Mouse (Mus musculus) testis, adult 2 months (tissue): Measurements from ENCODE around the gene Gm20388. TPM values are rescaled to one million over a fixed set of nuclear protein-coding genes. Genes with fewer than 3 reads are reported as not detected.

Experiments used
- H3K27ac ChIP-seq: fragments of 200-500 bp; 2 replicates; pipeline ENCODE4 v1.5.1; 2012; ENCODE audit warnings: low read depth, low read length; ENCODE audit not compliant: control insufficient read depth, insufficient read depth
- H3K27me3 ChIP-seq: fragments of 200-500 bp; 2 replicates; pipeline ENCODE4 v1.6.1; 2012; ENCODE audit warnings: mild to moderate bottlenecking, low read length, moderate library complexity; ENCODE audit not compliant: control insufficient read depth, insufficient read depth
- H3K36me3 ChIP-seq: fragments of 200-500 bp; 2 replicates; pipeline ENCODE4 v1.6.1; 2012; ENCODE audit warnings: mild to moderate bottlenecking, low read length; ENCODE audit not compliant: control insufficient read depth, insufficient read depth
- H3K4me1 ChIP-seq: fragments of 200-500 bp; 2 replicates; pipeline ENCODE4 v1.6.1; 2012; ENCODE audit warnings: low read length; ENCODE audit not compliant: control insufficient read depth, insufficient read depth
- H3K4me3 ChIP-seq: fragments of 200-500 bp; 2 replicates; pipeline ENCODE4 v1.5.1; 2012; ENCODE audit warnings: low read depth, mild to moderate bottlenecking, low read length, moderate library complexity, mixed read lengths; ENCODE audit not compliant: control insufficient read depth
- CTCF ChIP-seq: fragments of 200-500 bp; IDR thresholded peaks from 2 replicates; pipeline ENCODE4 v1.5.1; 2012; ENCODE audit warnings: low read depth, mild to moderate bottlenecking, inconsistent platforms, low read length, moderate library complexity; ENCODE audit not compliant: control insufficient read depth, insufficient read depth, insufficient replicate concordance
- POLR2A ChIP-seq: fragments of 200-500 bp; IDR thresholded peaks from 2 replicates; pipeline ENCODE4 v1.6.1; 2012; ENCODE audit warnings: low read depth, mild to moderate bottlenecking, inconsistent platforms, low read length, moderate library complexity; ENCODE audit not compliant: control insufficient read depth
- polyA plus RNA-seq: library from polyadenylated mRNA; depleted of rRNA; stranded (reverse); fragments of >200 nt; gene quantifications from 2 replicates; pipeline ENCODE4 v1.2.3, GENCODE M21; 2012

Gm20388 gene
- polyA plus RNA-seq, 1 experiment = 5.6 TPM

DNA sequence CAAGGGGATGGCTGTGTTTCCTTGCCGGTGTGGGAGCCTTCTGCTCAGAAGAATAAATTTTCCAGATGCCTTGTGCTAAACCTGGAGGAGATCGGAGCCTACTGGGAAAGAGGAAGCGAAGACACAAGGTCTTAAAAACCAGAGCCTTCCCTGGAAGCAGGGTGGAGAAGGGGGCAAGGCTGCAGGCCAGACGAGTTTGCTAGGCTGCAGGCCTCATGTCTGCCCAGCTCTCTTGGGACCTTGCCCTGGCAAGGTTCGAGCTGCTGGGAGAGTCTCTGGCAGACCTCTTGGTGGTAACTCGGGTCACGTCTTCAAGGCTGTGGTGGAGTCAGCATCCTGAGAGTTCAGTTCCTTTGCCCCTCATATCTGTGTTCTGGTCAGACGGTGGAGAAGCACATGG, 324.2 kb downstream of the Gm20388 start:
- Histone ChIP-seq H3K4me1 (peaks cover 1% of the 10 kb centered on the region), H3K27ac (no peak overlapping the region), H3K36me3 (no peaks in the 10 kb centered on the region), H3K27me3 (no peaks in the 10 kb centered on the region), H3K4me3 (no peak overlapping the region)
- no peak for TF ChIP-seq POLR2A
- TF ChIP-seq CTCF = no peak

DNA sequence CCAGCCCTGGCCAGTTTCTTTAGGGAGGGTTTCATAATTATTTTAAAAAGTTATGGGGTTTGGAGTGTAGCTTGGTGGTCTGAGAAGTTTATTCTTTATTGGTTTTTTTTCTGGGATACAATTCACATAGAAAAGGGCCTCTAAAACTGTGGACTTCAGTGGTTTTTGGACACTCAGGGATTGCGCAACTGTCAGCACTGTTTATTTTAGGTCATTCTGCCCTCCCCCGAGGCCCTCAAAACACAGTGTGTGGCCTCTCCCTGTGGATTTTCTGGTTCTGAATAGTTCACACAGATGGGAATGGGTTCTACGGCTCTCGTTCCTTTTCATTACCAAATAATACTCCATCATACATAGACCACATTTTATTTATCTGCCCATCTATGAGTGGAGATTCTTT, 332.6 kb downstream of the Gm20388 start:
- TF ChIP-seq CTCF (no peak), POLR2A (no peak)
- Histone ChIP-seq H3K36me3 (no peaks in the 10 kb centered on the region), H3K27ac (no peak overlapping the region), H3K4me3 (no peak overlapping the region), H3K27me3 (no peaks in the 10 kb centered on the region), H3K4me1 (no peaks in the 10 kb centered on the region; the same call in 1 of the 2 replicates)

DNA sequence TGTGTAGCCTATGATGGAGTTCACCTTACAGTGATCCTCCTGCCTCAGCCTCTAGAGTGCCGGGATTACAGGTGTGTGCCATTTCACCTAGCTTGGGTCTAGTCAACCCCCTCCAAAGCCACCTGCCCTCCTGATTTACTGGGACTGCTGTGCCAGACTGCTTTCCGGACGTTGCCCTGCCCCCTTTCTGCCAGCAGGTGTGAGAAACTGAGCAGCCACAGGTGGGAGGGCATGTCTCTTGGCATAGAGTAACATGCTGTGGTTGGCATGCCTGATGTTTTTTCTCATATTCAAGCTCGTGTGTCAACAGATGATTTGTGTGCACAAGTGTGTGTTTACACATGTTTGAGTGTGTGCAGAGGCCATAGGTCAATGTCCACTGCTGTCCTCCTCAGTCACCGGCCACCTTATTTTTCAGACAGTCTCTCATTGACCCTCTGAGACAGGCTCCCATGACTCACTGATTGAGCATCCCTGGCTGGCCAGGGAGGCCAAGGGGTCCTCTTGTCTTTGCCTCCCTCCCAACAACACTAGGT, 333.3 kb downstream of the Gm20388 start:
- Histone ChIP-seq H3K27ac (no peak overlapping the region), H3K36me3 (no peaks in the 10 kb centered on the region), H3K27me3 (no peaks in the 10 kb centered on the region), H3K4me1 (no peaks in the 10 kb centered on the region; the same call in 1 of the 2 replicates), H3K4me3 (no peak overlapping the region)
- no peak for TF ChIP-seq CTCF
- TF ChIP-seq POLR2A = no peak

DNA sequence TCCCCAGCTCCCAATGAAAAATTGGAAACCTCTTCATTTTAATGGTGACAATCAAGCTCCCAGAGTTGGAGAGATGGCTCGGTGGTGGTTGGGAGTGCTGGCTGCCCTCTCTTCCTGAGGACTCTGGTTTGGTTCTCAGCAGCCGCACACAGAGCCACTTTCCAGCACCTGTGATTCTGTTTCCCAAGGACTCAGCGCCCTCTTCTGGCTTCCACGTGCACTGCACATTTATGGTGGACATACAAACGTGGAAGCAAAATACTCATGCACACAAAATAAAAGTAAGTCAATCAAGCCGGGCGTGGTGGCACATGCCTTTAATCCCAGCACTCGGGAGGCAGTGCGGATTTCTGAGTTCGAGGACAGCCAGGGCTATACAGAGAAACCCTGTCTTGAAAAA, 333.9 kb downstream of the Gm20388 start:
- Histone ChIP-seq H3K27ac (no peak overlapping the region), H3K27me3 (no peaks in the 10 kb centered on the region), H3K4me3 (no peak overlapping the region), H3K4me1 (peaks cover under 1% of the 10 kb centered on the region; the same call in 1 of the 2 replicates), H3K36me3 (no peaks in the 10 kb centered on the region)
- TF ChIP-seq CTCF (peak; percentile 52; the same call in 1 of the 2 replicates), POLR2A (no peak)

DNA sequence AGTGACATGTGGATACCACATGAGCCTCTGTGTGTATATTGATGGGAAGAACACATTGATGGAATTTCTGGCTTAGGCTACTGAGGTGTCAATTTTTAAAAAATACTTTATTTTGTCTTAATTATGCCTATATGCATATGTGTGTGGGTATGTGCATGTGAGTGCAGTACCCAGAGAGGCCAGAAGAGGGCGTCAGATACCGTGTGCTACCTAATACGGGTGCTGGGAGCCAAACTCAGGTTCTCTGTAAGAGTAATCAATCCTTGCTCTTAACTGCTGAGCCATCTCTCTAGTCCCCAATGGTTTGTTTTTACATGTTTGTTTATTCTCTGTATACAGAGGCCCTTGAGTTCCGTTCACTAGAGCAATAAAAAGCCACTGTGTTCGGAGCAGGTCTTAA, 337.0 kb downstream of the Gm20388 start:
- TF ChIP-seq POLR2A = no peak
- TF ChIP-seq CTCF = peak; percentile 59; the same call in 1 of the 2 replicates
- Histone ChIP-seq H3K36me3 (no peaks in the 10 kb centered on the region), H3K27me3 (no peaks in the 10 kb centered on the region), H3K4me1 (peaks cover 10% of the 10 kb centered on the region), H3K4me3 (peak overlapping the region; percentile 74), H3K27ac (no peak overlapping the region)

DNA sequence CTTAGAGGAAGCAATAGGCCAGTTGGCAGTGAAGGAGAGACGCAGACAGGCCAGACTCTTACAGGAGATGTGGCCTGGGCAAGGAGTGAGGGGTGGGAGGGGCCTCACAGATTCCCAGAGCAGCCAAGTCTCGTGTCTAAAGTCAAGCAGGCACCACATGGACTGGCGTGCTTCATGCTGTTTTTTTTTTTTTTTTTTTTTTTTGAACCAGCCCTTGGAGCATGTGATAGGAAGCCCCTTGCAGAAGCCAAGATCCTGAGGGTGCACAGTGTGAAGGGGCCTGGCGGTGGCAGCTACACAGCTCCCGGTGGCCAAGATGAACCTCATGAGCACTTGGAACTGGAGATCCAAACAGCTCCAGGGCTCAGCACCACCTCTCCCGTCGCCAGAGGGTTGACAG, 337.4 kb downstream of the Gm20388 start:
- TF ChIP-seq POLR2A = no peak
- TF ChIP-seq CTCF = no peak
- no peaks in the 10 kb centered on the region for H3K36me3 ChIP-seq
- peak overlapping the region; percentile 74 for H3K4me3 ChIP-seq
- H3K27ac ChIP-seq = no peak overlapping the region
- H3K4me1 ChIP-seq = peaks cover 10% of the 10 kb centered on the region
- no peaks in the 10 kb centered on the region for H3K27me3 ChIP-seq

DNA sequence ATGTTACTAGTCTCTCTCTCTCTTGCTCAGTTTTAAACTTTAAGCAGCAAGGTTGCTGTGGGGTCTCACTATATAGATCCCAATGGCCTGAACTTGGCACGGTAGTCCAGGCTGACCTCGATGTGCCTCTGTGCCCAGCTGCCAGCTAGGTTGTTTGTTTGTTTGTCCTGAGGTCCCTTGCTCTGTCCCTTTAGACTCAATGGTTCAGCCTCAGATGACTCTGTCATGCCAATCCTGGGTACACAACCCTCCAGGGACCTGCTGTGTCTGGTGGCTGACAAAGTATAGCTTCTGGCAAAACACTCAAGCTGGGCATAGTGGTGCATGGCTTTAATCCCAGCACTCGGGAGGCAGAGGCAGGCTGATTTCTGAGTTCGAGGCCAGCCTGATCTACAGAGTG, 337.8 kb downstream of the Gm20388 start:
- Histone ChIP-seq H3K4me1 (peaks cover 10% of the 10 kb centered on the region), H3K36me3 (no peaks in the 10 kb centered on the region), H3K27me3 (no peaks in the 10 kb centered on the region), H3K4me3 (no peak overlapping the region; the same call in 1 of the 2 replicates), H3K27ac (no peak overlapping the region)
- TF ChIP-seq POLR2A (no peak), CTCF (no peak)

DNA sequence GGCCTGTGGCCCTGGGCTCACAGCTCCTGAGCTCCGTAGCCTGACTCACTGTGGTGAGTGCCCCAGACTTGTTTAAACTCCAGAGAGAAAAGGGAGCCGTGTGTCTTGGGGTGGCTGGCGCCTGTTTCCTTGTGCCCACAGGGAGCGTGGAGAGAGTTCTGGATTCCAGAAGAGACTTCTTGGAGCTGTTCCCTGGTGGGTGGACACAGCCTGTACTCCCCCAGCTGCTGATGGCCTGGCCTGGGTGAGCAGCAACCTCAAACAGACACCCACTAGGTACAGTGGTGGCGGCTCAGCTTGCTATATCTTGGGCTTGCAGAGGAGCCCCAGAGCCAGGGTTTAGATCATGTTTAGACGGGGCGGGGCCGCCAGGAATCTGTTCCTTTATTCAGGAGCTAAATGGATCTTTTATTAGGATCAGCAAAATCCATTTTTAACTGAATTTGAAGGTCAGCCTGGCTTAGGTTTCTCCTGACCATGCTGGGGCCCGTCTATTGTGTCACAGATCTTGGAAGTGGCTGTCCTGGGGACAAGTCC, 339.2 kb downstream of the Gm20388 start:
- TF ChIP-seq CTCF = no peak
- no peak for TF ChIP-seq POLR2A
- no peak overlapping the region for H3K4me3 ChIP-seq
- H3K36me3 ChIP-seq = no peaks in the 10 kb centered on the region
- H3K4me1 ChIP-seq = peaks cover 10% of the 10 kb centered on the region
- no peaks in the 10 kb centered on the region for H3K27me3 ChIP-seq
- no peak overlapping the region for H3K27ac ChIP-seq
